ENCODE assay signal across 8 mouse cellular contexts in genomic region chr8:105596362-105597034, GRCm38 (mm10). TPM values are rescaled to one million over a fixed set of nuclear protein-coding genes. Genes with fewer than 3 reads are reported as not detected.
DNase-seq lines count a peak whose midpoint lies in the region; ATAC-seq lines count a peak whose summit lies in the region.

No protein-coding gene starts in this region.

- peak overlapping the region; percentile 37 for H3K4me2 ChIP-seq in hindbrain, embryonic 15.5 days
- H3K4me2 ChIP-seq in liver, embryonic 11.5 days: peak overlapping the region; percentile 71

- no peaks in the 10 kb centered on the region for H3K9me3 ChIP-seq in hindbrain, embryonic 15.5 days
- no peaks in the 10 kb centered on the region for H3K9me3 ChIP-seq in liver, embryonic 11.5 days (ENCODE audit: control insufficient read depth, low read length)

- H3K27ac ChIP-seq in hindbrain, embryonic 15.5 days (replicated peaks): no peak overlapping the region
- H3K27ac ChIP-seq in liver, embryonic 11.5 days (ENCODE audit: low read depth, low read length): no peak overlapping the region

- DNase-seq in right cerebral cortex, postnatal 14 days: peak; percentile 30
- DNase-seq in right cerebral cortex, postnatal 10 days (ENCODE audit: low spot score in 2 of 2): no peak
- peak; percentile 65 to 73 for DNase-seq in cerebellum, adult 18-20 months
- peak; percentile 78 for DNase-seq in gastrocnemius, adult 18-20 months (ENCODE audit: low spot score)
- DNase-seq in liver, embryonic 11.5 days (ENCODE audit: low spot score): peak; percentile 76
- DNase-seq in naive thymus-derived CD4-positive, alpha-beta T cell, adult 2 months (ENCODE audit: low read depth): peak; percentile 87
- DNase-seq in thymus, postnatal 10 days (ENCODE audit: low spot score in 2 of 2): peak; percentile 80 to 88

- H3K27me3 ChIP-seq in hindbrain, embryonic 15.5 days: no peaks in the 10 kb centered on the region
- H3K27me3 ChIP-seq in liver, embryonic 11.5 days (replicated peaks; ENCODE audit: control insufficient read depth, insufficient read depth, low read length): peaks cover 3% of the 10 kb centered on the region

- H3K4me3 ChIP-seq in hindbrain, embryonic 15.5 days: no peak overlapping the region
- peak overlapping the region; percentile 38 for H3K4me3 ChIP-seq in liver, embryonic 11.5 days (ENCODE audit: low read depth, low read length)

- peaks cover 7% of the 10 kb centered on the region; the same call in 1 of the 2 replicates for H3K4me1 ChIP-seq in hindbrain, embryonic 15.5 days (replicated peaks)
- H3K4me1 ChIP-seq in liver, embryonic 11.5 days (replicated peaks; ENCODE audit: control insufficient read depth, insufficient read depth, low read length): peaks cover 12% of the 10 kb centered on the region

- no peak overlapping the region for H3K9ac ChIP-seq in hindbrain, embryonic 15.5 days
- H3K9ac ChIP-seq in liver, embryonic 11.5 days (ENCODE audit: low read depth, low read length): 0 out of 2 replicates have a peak overlapping the region, but pooled peaks have one; percentile 37

- peak; percentile 65; the same call in 1 of the 2 replicates for ATAC-seq in hindbrain, embryonic 15.5 days (ENCODE audit: low FRiP score, low read depth)
- ATAC-seq in liver, embryonic 11.5 days (replicated peaks; ENCODE audit: low FRiP score): peak; percentile 80

- no peaks in the 10 kb centered on the region for H3K36me3 ChIP-seq in hindbrain, embryonic 15.5 days
- H3K36me3 ChIP-seq in liver, embryonic 11.5 days (ENCODE audit: control insufficient read depth, insufficient read depth, low read length): no peaks in the 10 kb centered on the region

- WGBS in hindbrain, embryonic 15.5 days: 4% methylated on average over 14 of the region's 14 CpGs
- WGBS in liver, embryonic 11.5 days: 3% methylated on average over 14 of the region's 14 CpGs

RNA-seq across cellular contexts. Expression of gene Ripor1, which starts 8.6 kb away (rescaled TPM):
- total RNA-seq in gastrocnemius, adult 18-20 months (2021): 10 to 100 TPM; 17.1 to 21.7 TPM
- polyA plus RNA-seq in hindbrain, embryonic 15.5 days (2015; fragmentation: Nextera tagmentation; extraction: Ambion mirVana): 35.2 and 39.3 TPM in 2 replicates
- 31.4 and 33.0 TPM in 2 replicates for polyA plus RNA-seq in liver, embryonic 11.5 days (2014; fragmentation: Nextera tagmentation; extraction: Ambion mirVana)

RNA-seq across cellular contexts. Expression of gene Atp6v0d1, which starts 30.7 kb away (rescaled TPM):
- 10 to 100 TPM; 40.1 to 42.7 TPM for total RNA-seq in gastrocnemius, adult 18-20 months (2021)
- 222 and 231 TPM in 2 replicates for polyA plus RNA-seq in hindbrain, embryonic 15.5 days (2015; fragmentation: Nextera tagmentation; extraction: Ambion mirVana)
- 74.2 and 76.3 TPM in 2 replicates for polyA plus RNA-seq in liver, embryonic 11.5 days (2014; fragmentation: Nextera tagmentation; extraction: Ambion mirVana)

RNA-seq across cellular contexts. Expression of gene Ctcf, which starts 39.9 kb away (rescaled TPM):
- 10 to 100 TPM; 33.6 to 34.2 TPM for total RNA-seq in gastrocnemius, adult 18-20 months (2021)
- polyA plus RNA-seq in hindbrain, embryonic 15.5 days (2015; fragmentation: Nextera tagmentation; extraction: Ambion mirVana): 100 and 101 TPM in 2 replicates
- polyA plus RNA-seq in liver, embryonic 11.5 days (2014; fragmentation: Nextera tagmentation; extraction: Ambion mirVana): 79.0 and 83.2 TPM in 2 replicates

RNA-seq across cellular contexts. Expression of gene Agrp, which starts 40.7 kb away (rescaled TPM):
- 1 to 10 TPM in 1 of 2 experiments, under 1 TPM in 1; 0.52 to 1.2 TPM for total RNA-seq in gastrocnemius, adult 18-20 months (2021)
- polyA plus RNA-seq in hindbrain, embryonic 15.5 days (2015; fragmentation: Nextera tagmentation; extraction: Ambion mirVana): 0.56 and 0.80 TPM in 2 replicates
- 0.53 TPM in 1 of 2 replicates, not detected in the other for polyA plus RNA-seq in liver, embryonic 11.5 days (2014; fragmentation: Nextera tagmentation; extraction: Ambion mirVana)

Comparison
In these comparisons a context has a peak if more than half of its experiments do, and no peak if none do; other contexts are left out.
1. DNase-seq: peak in right cerebral cortex, postnatal 14 days (single experiment), cerebellum, adult 18-20 months (2 of 2), gastrocnemius, adult 18-20 months (single experiment), liver, embryonic 11.5 days (single experiment), naive thymus-derived CD4-positive, alpha-beta T cell, adult 2 months (single experiment) and thymus, postnatal 10 days (2 of 2); none in right cerebral cortex, postnatal 10 days (0 of 2).